Mouse (Mus musculus): ENCODE measurements at regions not wholly inside any gene's neighbourhood (a gene's known extent, or its start where the extent isn't known, plus 50 kb on each side); places are given as distances from the start of the nearest gene placed in this dataset.

- TF ChIP-seq CTCF (IDR thresholded peaks at IDR 0.05; ENCODE audit: borderline replicate concordance, control insufficient read depth, extremely low read depth, insufficient read depth, low read length, poor library complexity) (no peak), POLR2A (IDR thresholded peaks at IDR 0.05; ENCODE audit: control insufficient read depth, extremely low read depth, insufficient read depth, low read length, poor library complexity) (no peak)
These were observed 214.9 kb upstream of the Amigo2 start for GRCm38 (mm10) chr15:97462006-97462405.
